Mouse (Mus musculus): ENCODE measurements around the gene Gsta2.
"Not testable (repeated sequence)": the region's sequence is repeated elsewhere in the genome, so short reads cannot be mapped to it uniquely, and the experiment has no call there.

DNA sequence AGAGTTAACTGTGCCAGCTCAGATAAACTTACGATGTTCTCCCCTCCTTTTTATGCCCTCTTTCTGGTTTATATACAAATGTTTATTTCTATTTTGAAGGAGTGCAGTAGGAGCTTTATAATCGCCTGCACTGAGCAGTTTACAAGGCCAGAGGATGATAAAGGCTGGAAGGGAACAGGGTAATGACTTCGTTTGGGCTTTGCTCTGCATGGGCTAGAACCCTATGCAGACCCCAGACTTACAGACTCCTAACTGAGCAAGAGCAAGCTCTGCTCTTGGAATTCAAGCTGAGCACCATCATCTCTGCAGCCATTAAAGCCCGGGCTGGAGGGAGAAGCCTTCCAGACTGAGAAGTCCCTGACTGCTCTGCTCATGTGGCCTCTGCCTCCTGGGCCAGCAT is 10.4 kb downstream of the Gsta2 start:
- not testable (repeated sequence) for TF ChIP-seq POLR2A (IDR thresholded peaks at IDR 0.05; ENCODE audit: low read depth, low read length); CTCF (conservative IDR thresholded peaks at IDR 0.05; ENCODE audit: insufficient read depth, insufficient read length, low read depth, low read length)

All from kidney, adult 2 months (tissue).